Comparison of ENCODE assay signal across 23 mouse cellular contexts in genomic region chr10:89730386-89730785, GRCm38 (mm10). TPM values are rescaled to one million over a fixed set of nuclear protein-coding genes. Genes with fewer than 3 reads are reported as not detected.
DNase-seq lines count a peak whose midpoint lies in the region; ATAC-seq and TF ChIP-seq lines count a peak whose summit lies in the region.
"Had no signal": no experiment of that assay in that cellular context is flagged by ENCODE, and none has a peak within 500 bp of the region (broad histone marks: within the 10 kb centered on the region; RNA-seq: fewer than 3 reads in every experiment).

No protein-coding gene starts in this region.

- peaks cover 15% of the 10 kb centered on the region for H3K36me3 ChIP-seq in hindbrain, embryonic 13.5 days
- peaks cover 21% of the 10 kb centered on the region for H3K36me3 ChIP-seq in hindbrain, embryonic 14.5 days (replicated peaks; ENCODE audit: control insufficient read depth, insufficient read depth)
- no peaks in the 10 kb centered on the region; the same call in 1 of the 2 replicates for H3K36me3 ChIP-seq in testis, adult 2 months (ENCODE audit: control insufficient read depth, insufficient read depth, low read length)
- peaks cover 13% of the 10 kb centered on the region for H3K36me3 ChIP-seq in liver, postnatal 0 days (replicated peaks; ENCODE audit: insufficient read depth, low read length)

- no peaks in the 10 kb centered on the region for H3K9me3 ChIP-seq in hindbrain, embryonic 13.5 days
- H3K9me3 ChIP-seq in hindbrain, embryonic 14.5 days (ENCODE audit: control insufficient read depth, low read length) = no peaks in the 10 kb centered on the region
- H3K9me3 ChIP-seq in liver, postnatal 0 days (ENCODE audit: low read length) = no peaks in the 10 kb centered on the region
- H3K9me3 ChIP-seq: embryonic facial prominence, embryonic 12.5 days; kidney, embryonic 15.5 days; midbrain, embryonic 10.5 days; midbrain, embryonic 15.5 days; neural tube, embryonic 12.5 days had no signal

- peaks cover 24% of the 10 kb centered on the region for H3K4me1 ChIP-seq in hindbrain, embryonic 13.5 days (replicated peaks)
- peaks cover 11% of the 10 kb centered on the region for H3K4me1 ChIP-seq in hindbrain, embryonic 14.5 days (replicated peaks; ENCODE audit: control insufficient read depth, insufficient read depth, low read length)
- peaks cover 3% of the 10 kb centered on the region; the same call in 1 of the 2 replicates for H3K4me1 ChIP-seq in testis, adult 2 months (ENCODE audit: control insufficient read depth, insufficient read depth, low read length)
- H3K4me1 ChIP-seq in liver, postnatal 0 days (ENCODE audit: insufficient read depth) = peaks cover 13% of the 10 kb centered on the region

- no peak for TF ChIP-seq CTCF in testis, adult 2 months (IDR thresholded peaks at IDR 0.05; ENCODE audit: control insufficient read depth, insufficient read depth, insufficient replicate concordance, low read depth, low read length)
- no peak for TF ChIP-seq CTCF in liver, postnatal 0 days (IDR thresholded peaks at IDR 0.05; ENCODE audit: low read depth)

- ATAC-seq in hindbrain, embryonic 13.5 days (ENCODE audit: low FRiP score) = no peak
- ATAC-seq in hindbrain, embryonic 14.5 days (ENCODE audit: low FRiP score) = no peak
- ATAC-seq in liver, postnatal 0 days = peak; percentile 38; the same call in 1 of the 2 replicates
- ATAC-seq: CD4-positive, CD25-positive, alpha-beta regulatory T cell, adult 4 months; forebrain, postnatal 0 days; intestine, postnatal 0 days; lung, postnatal 0 days; midbrain, embryonic 15.5 days had no signal

- no peak overlapping the region for H3K4me2 ChIP-seq in hindbrain, embryonic 13.5 days
- H3K4me2 ChIP-seq in hindbrain, embryonic 14.5 days (replicated peaks) = no peak overlapping the region
- H3K4me2 ChIP-seq in liver, postnatal 0 days (ENCODE audit: low read depth, low read length) = peak overlapping the region; percentile 72; the same call in 1 of the 2 replicates

- no peaks in the 10 kb centered on the region for H3K27me3 ChIP-seq in hindbrain, embryonic 13.5 days
- H3K27me3 ChIP-seq in hindbrain, embryonic 14.5 days (ENCODE audit: control insufficient read depth, insufficient read depth, low read length) = no peaks in the 10 kb centered on the region
- no peaks in the 10 kb centered on the region for H3K27me3 ChIP-seq in testis, adult 2 months (ENCODE audit: control insufficient read depth, insufficient read depth, low read length)
- no peaks in the 10 kb centered on the region for H3K27me3 ChIP-seq in liver, postnatal 0 days (ENCODE audit: insufficient read depth, low read length)
- H3K27me3 ChIP-seq: embryonic facial prominence, embryonic 12.5 days; kidney, embryonic 15.5 days; midbrain, embryonic 15.5 days; neural tube, embryonic 12.5 days had no signal

- TF ChIP-seq POLR2A in testis, adult 2 months (IDR thresholded peaks at IDR 0.05; ENCODE audit: control insufficient read depth, low read depth, low read length) = no peak

- no peak for TF ChIP-seq EP300 in liver, postnatal 0 days (IDR thresholded peaks at IDR 0.05; ENCODE audit: low read depth)

- no peak overlapping the region for H3K4me3 ChIP-seq in hindbrain, embryonic 13.5 days
- H3K4me3 ChIP-seq in hindbrain, embryonic 14.5 days (replicated peaks; ENCODE audit: low read length) = no peak overlapping the region
- H3K4me3 ChIP-seq in testis, adult 2 months (ENCODE audit: control insufficient read depth, low read depth, low read length) = peak overlapping the region; percentile 54
- H3K4me3 ChIP-seq in liver, postnatal 0 days (ENCODE audit: low read depth, low read length) = no peak overlapping the region
- H3K4me3 ChIP-seq: embryonic facial prominence, embryonic 12.5 days; neural tube, embryonic 12.5 days had no signal

- WGBS in hindbrain, embryonic 13.5 days = 87% methylated on average over 6 of the region's 6 CpGs
- 90% methylated on average over 6 of the region's 6 CpGs for WGBS in hindbrain, embryonic 14.5 days
- 56% methylated on average over 6 of the region's 6 CpGs for WGBS in liver, postnatal 0 days (ENCODE audit: insufficient replicate concordance)

- no peak overlapping the region for H3K27ac ChIP-seq in hindbrain, embryonic 13.5 days
- no peak overlapping the region for H3K27ac ChIP-seq in hindbrain, embryonic 14.5 days
- no peak overlapping the region for H3K27ac ChIP-seq in testis, adult 2 months (ENCODE audit: control insufficient read depth, insufficient read depth, low read depth, low read length)
- H3K27ac ChIP-seq in liver, postnatal 0 days (ENCODE audit: low read depth) = peak overlapping the region; percentile 63
- H3K27ac ChIP-seq: embryonic facial prominence, embryonic 12.5 days; kidney, embryonic 15.5 days; macrophage; midbrain, embryonic 10.5 days; midbrain, embryonic 15.5 days; neural tube, embryonic 12.5 days had no signal

- H3K9ac ChIP-seq in hindbrain, embryonic 13.5 days = 0 out of 2 replicates have a peak overlapping the region, but pooled peaks have one; percentile 35
- no peak overlapping the region for H3K9ac ChIP-seq in hindbrain, embryonic 14.5 days
- H3K9ac ChIP-seq in liver, postnatal 0 days (replicated peaks) = no peak overlapping the region
- H3K9ac ChIP-seq: forebrain, postnatal 0 days; kidney, embryonic 15.5 days; midbrain, embryonic 15.5 days; neural tube, embryonic 12.5 days had no signal

- no peak for DNase-seq in hindbrain, embryonic 14.5 days (ENCODE audit: low spot score)
- no peak for DNase-seq in testis, postnatal 10 days (ENCODE audit: low spot score)
- DNase-seq in liver, postnatal 0 days = no peak
- no peak for DNase-seq in urinary bladder, adult 2 months (ENCODE audit: low spot score)
- no peak for DNase-seq in lung, postnatal 4 days
- DNase-seq: adrenal gland, postnatal 25 days; cerebellum, adult 11-12 months; cerebellum, adult 9-11 months; embryo, embryonic 11 days; forebrain, postnatal 0 days; kidney, postnatal 25 days; lung, adult 18-20 months had no signal

RNA-seq across cellular contexts. Expression of gene Actr6, which starts 1.7 kb away (rescaled TPM):
- 57.2 and 58.0 TPM in 2 replicates for polyA plus RNA-seq in hindbrain, embryonic 13.5 days (2015; fragmentation: Nextera tagmentation; extraction: Ambion mirVana)
- 53.2 and 58.4 TPM in 2 replicates for polyA plus RNA-seq in hindbrain, embryonic 14.5 days (2014; fragmentation: Nextera tagmentation; extraction: Ambion mirVana)
- 7.4 and 9.0 TPM in 2 replicates for polyA plus RNA-seq in testis, adult 2 months (2012; rRNA removed)
- polyA plus RNA-seq in liver, postnatal 0 days (2015; fragmentation: Nextera tagmentation; extraction: Ambion mirVana) = 19.2 and 19.9 TPM in 2 replicates
- 12.0 and 14.4 TPM in 2 replicates for polyA plus RNA-seq in urinary bladder, adult 2 months (2012; rRNA removed)

RNA-seq across cellular contexts. Expression of gene Uhrf1bp1l, which starts 14.4 kb away (rescaled TPM):
- 31.1 and 34.9 TPM in 2 replicates for polyA plus RNA-seq in hindbrain, embryonic 13.5 days (2015; fragmentation: Nextera tagmentation; extraction: Ambion mirVana)
- polyA plus RNA-seq in hindbrain, embryonic 14.5 days (2014; fragmentation: Nextera tagmentation; extraction: Ambion mirVana) = 34.8 and 35.9 TPM in 2 replicates
- polyA plus RNA-seq in testis, adult 2 months (2012; rRNA removed) = 43.0 and 43.2 TPM in 2 replicates
- polyA plus RNA-seq in liver, postnatal 0 days (2015; fragmentation: Nextera tagmentation; extraction: Ambion mirVana) = 13.2 and 14.7 TPM in 2 replicates
- polyA plus RNA-seq in urinary bladder, adult 2 months (2012; rRNA removed) = 42.7 and 43.8 TPM in 2 replicates

RNA-seq across cellular contexts. Expression of gene Scyl2, which starts 44.3 kb away (rescaled TPM):
- 9.7 and 10.0 TPM in 2 replicates for polyA plus RNA-seq in hindbrain, embryonic 13.5 days (2015; fragmentation: Nextera tagmentation; extraction: Ambion mirVana)
- polyA plus RNA-seq in hindbrain, embryonic 14.5 days (2014; fragmentation: Nextera tagmentation; extraction: Ambion mirVana) = 15.6 and 18.5 TPM in 2 replicates
- polyA plus RNA-seq in testis, adult 2 months (2012; rRNA removed) = 13.1 and 14.8 TPM in 2 replicates
- 3.5 and 4.8 TPM in 2 replicates for polyA plus RNA-seq in liver, postnatal 0 days (2015; fragmentation: Nextera tagmentation; extraction: Ambion mirVana)
- polyA plus RNA-seq in urinary bladder, adult 2 months (2012; rRNA removed) = 26.2 and 27.9 TPM in 2 replicates
